Mouse (Mus musculus): ENCODE results near the gene Myom1. TPM values are rescaled to one million over a fixed set of nuclear protein-coding genes. Genes with fewer than 3 reads are reported as not detected.

The Myom1 gene
- polyA plus RNA-seq, 1 experiment = 2.1 TPM

DNA sequence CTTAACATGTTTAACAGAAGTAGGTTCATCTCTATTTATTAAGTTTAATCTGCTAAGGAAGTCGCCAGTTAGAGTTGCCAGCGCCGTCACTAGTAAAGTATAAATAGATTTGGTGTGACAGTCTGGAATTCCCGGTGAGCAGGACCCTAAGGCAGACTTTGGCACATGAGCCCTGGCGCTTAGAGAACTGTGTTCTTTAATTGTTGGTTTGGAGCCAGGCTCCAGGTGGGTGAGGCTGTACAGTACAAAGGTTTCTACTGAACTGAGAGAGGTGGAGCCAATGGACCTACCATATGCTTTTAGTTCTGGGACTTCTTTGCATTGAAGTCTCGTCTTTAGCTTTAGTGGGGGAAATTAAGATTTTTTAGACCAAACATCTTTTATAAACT lies 94.8 kb downstream of the Myom1 start:
- H3K4me3 ChIP-seq (ENCODE audit: control insufficient read depth, low read depth, low read length) = no peak overlapping the region
- H3K27ac ChIP-seq (ENCODE audit: control insufficient read depth, insufficient read depth, low read depth, low read length) = no peak overlapping the region
- TF ChIP-seq CTCF (IDR thresholded peaks at IDR 0.05; ENCODE audit: control insufficient read depth, insufficient read depth, insufficient replicate concordance, low read depth, low read length) = no peak
- no peak for TF ChIP-seq POLR2A (IDR thresholded peaks at IDR 0.05; ENCODE audit: control insufficient read depth, low read depth, low read length)
- no peaks in the 10 kb centered on the region for H3K36me3 ChIP-seq (ENCODE audit: control insufficient read depth, insufficient read depth, low read length)
- no peaks in the 10 kb centered on the region for H3K4me1 ChIP-seq (ENCODE audit: control insufficient read depth, insufficient read depth, low read length)
- no peaks in the 10 kb centered on the region for H3K27me3 ChIP-seq (ENCODE audit: control insufficient read depth, insufficient read depth, low read length)

DNA sequence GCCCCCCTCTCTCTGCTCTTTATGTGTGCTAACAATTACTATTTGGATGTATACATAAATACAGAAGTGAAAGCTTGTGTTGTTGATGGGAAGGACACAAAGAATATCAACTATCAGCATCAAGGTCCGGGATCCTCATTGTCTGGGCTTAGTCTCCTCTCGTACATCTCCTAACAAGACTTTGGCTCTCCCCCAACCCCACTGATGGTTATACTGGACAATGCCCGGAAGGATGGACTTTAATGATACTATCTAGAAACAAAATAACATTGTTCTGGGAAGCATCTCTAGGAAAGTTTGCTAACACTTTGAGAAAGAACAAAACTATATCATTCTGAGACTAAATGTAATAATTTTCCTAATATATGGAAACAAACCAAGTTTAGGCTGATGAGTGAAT lies 96.2 kb downstream of the Myom1 start:
- H3K36me3 ChIP-seq (ENCODE audit: control insufficient read depth, insufficient read depth, low read length) = no peaks in the 10 kb centered on the region
- TF ChIP-seq POLR2A (IDR thresholded peaks at IDR 0.05; ENCODE audit: control insufficient read depth, low read depth, low read length) (no peak), CTCF (IDR thresholded peaks at IDR 0.05; ENCODE audit: control insufficient read depth, insufficient read depth, insufficient replicate concordance, low read depth, low read length) (no peak)
- H3K27me3 ChIP-seq (ENCODE audit: control insufficient read depth, insufficient read depth, low read length) = no peaks in the 10 kb centered on the region
- no peak overlapping the region for H3K27ac ChIP-seq (ENCODE audit: control insufficient read depth, insufficient read depth, low read depth, low read length)
- H3K4me1 ChIP-seq (ENCODE audit: control insufficient read depth, insufficient read depth, low read length) = no peaks in the 10 kb centered on the region
- H3K4me3 ChIP-seq (ENCODE audit: control insufficient read depth, low read depth, low read length) = no peak overlapping the region

DNA sequence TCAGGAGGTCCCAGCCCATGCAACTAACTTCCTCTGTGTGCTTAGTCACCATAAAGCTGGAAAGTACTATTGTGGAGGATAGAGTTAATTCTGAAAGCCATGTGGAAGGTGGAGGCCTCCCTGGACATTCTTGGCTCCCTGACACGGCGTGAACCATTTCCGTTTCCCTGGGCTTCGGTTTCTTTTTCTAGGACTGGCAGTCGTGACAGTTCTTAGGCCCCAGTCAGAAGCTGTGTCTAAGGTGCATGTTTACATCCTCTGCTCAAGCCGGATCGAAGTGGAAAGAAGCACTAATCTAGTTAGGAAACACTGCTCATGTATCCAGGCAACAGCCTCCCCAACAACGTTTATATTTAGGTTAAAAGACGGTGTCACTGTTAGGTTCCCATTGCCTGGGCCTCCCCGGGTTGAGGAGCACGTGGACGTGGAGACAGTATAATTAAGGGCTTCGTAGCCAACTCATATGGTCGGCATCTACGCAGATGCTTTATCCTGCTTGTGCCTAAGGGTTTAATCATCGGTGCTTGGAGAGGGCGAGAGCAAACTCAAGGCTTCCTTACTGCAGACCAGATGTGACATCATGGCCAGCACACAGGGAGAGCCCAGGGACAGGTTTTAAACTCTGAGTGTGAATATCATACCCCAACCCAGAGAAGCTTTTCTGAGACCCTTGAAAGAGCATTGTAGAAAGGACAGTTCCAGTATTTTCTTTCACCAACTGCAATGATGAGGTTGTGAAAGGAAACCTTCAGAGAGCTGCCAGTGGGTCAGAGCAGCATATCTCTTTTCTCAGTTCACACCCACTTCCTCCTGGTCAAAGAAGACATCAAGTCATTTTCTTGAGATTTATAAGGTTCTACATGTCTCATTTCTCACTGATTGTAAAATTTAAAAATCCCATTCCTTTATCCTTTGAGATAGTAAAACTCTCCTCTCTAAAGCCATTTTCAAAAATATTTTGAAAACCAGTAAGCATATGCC lies 100.4 kb downstream of the Myom1 start:
- H3K4me1 ChIP-seq (ENCODE audit: control insufficient read depth, insufficient read depth, low read length) = no peaks in the 10 kb centered on the region
- no peaks in the 10 kb centered on the region for H3K27me3 ChIP-seq (ENCODE audit: control insufficient read depth, insufficient read depth, low read length)
- TF ChIP-seq POLR2A (IDR thresholded peaks at IDR 0.05; ENCODE audit: control insufficient read depth, low read depth, low read length) = no peak
- TF ChIP-seq CTCF (IDR thresholded peaks at IDR 0.05; ENCODE audit: control insufficient read depth, insufficient read depth, insufficient replicate concordance, low read depth, low read length) = no peak
- H3K27ac ChIP-seq (ENCODE audit: control insufficient read depth, insufficient read depth, low read depth, low read length) = no peak overlapping the region
- no peaks in the 10 kb centered on the region for H3K36me3 ChIP-seq (ENCODE audit: control insufficient read depth, insufficient read depth, low read length)
- H3K4me3 ChIP-seq (ENCODE audit: control insufficient read depth, low read depth, low read length) = no peak overlapping the region

- Histone ChIP-seq H3K27ac (ENCODE audit: control insufficient read depth, insufficient read depth, low read depth, low read length) (no peak overlapping the region), H3K36me3 (ENCODE audit: control insufficient read depth, insufficient read depth, low read length) (no peaks in the 10 kb centered on the region), H3K27me3 (ENCODE audit: control insufficient read depth, insufficient read depth, low read length) (no peaks in the 10 kb centered on the region), H3K4me3 (ENCODE audit: control insufficient read depth, low read depth, low read length) (no peak overlapping the region), H3K4me1 (ENCODE audit: control insufficient read depth, insufficient read depth, low read length) (no peaks in the 10 kb centered on the region)
- TF ChIP-seq POLR2A (IDR thresholded peaks at IDR 0.05; ENCODE audit: control insufficient read depth, low read depth, low read length) = no peak
- TF ChIP-seq CTCF (IDR thresholded peaks at IDR 0.05; ENCODE audit: control insufficient read depth, insufficient read depth, insufficient replicate concordance, low read depth, low read length) = no peak
These were observed 102.9 kb downstream of the Myom1 start for GRCm38 (mm10) chr17:71105297-71105696.

DNA sequence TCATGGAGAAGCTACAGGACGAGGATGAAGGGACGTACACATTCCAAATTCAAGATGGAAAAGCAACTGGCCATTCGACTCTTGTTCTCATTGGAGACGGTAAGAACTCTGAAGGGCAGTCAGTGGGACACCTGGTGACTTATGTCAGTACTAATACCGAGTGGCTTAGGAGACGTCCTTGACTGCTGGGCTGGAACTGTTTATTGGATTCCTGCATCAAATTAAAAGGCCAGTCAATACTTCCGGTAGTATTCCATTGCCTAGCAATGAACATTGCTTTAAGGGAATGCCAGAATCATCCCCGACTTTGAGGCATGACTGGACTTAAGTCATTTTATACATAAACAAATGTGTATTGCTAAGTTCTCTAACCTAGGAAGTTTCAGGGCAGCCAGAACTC lies 103.8 kb downstream of the Myom1 start:
- Histone ChIP-seq H3K4me3 (ENCODE audit: control insufficient read depth, low read depth, low read length) (no peak overlapping the region), H3K27me3 (ENCODE audit: control insufficient read depth, insufficient read depth, low read length) (no peaks in the 10 kb centered on the region), H3K4me1 (ENCODE audit: control insufficient read depth, insufficient read depth, low read length) (no peaks in the 10 kb centered on the region), H3K27ac (ENCODE audit: control insufficient read depth, insufficient read depth, low read depth, low read length) (no peak overlapping the region), H3K36me3 (ENCODE audit: control insufficient read depth, insufficient read depth, low read length) (no peaks in the 10 kb centered on the region)
- TF ChIP-seq POLR2A (IDR thresholded peaks at IDR 0.05; ENCODE audit: control insufficient read depth, low read depth, low read length) (no peak), CTCF (IDR thresholded peaks at IDR 0.05; ENCODE audit: control insufficient read depth, insufficient read depth, insufficient replicate concordance, low read depth, low read length) (no peak)

DNA sequence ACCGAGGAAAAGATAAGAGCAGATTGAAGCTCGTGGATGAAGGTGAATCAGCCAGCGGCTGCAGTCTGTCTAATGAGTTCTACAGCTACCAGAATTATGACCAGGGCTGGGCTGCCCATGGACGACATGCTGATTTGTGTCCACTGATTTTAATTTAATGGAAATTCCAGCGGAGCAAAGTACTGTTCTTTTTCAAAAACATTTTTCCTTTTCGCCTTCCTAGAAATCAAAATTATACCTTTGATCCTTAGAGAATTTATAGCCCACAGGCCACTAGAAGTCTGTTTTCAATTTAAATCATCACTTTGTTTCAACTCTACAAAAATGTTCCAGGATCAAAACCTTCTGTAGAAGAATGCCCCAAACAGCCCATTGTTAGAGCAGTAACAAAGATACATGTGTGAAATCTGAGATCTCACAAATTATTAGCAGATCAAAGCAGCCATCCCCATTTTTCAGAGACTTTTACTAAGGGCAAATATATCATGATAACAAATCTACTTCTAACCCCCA lies 108.4 kb downstream of the Myom1 start:
- Histone ChIP-seq H3K4me1 (ENCODE audit: control insufficient read depth, insufficient read depth, low read length) (no peaks in the 10 kb centered on the region), H3K27me3 (ENCODE audit: control insufficient read depth, insufficient read depth, low read length) (no peaks in the 10 kb centered on the region), H3K4me3 (ENCODE audit: control insufficient read depth, low read depth, low read length) (no peak overlapping the region), H3K36me3 (ENCODE audit: control insufficient read depth, insufficient read depth, low read length) (no peaks in the 10 kb centered on the region), H3K27ac (ENCODE audit: control insufficient read depth, insufficient read depth, low read depth, low read length) (no peak overlapping the region)
- TF ChIP-seq POLR2A (IDR thresholded peaks at IDR 0.05; ENCODE audit: control insufficient read depth, low read depth, low read length) = no peak
- TF ChIP-seq CTCF (IDR thresholded peaks at IDR 0.05; ENCODE audit: control insufficient read depth, insufficient read depth, insufficient replicate concordance, low read depth, low read length) = no peak

GRCm38 (mm10) chr17:71112689-71113088 lies 110.3 kb downstream of the Myom1 start:
- TF ChIP-seq CTCF (IDR thresholded peaks at IDR 0.05; ENCODE audit: control insufficient read depth, insufficient read depth, insufficient replicate concordance, low read depth, low read length) = no peak
- TF ChIP-seq POLR2A (IDR thresholded peaks at IDR 0.05; ENCODE audit: control insufficient read depth, low read depth, low read length) = no peak
- no peaks in the 10 kb centered on the region for H3K36me3 ChIP-seq (ENCODE audit: control insufficient read depth, insufficient read depth, low read length)
- H3K27me3 ChIP-seq (ENCODE audit: control insufficient read depth, insufficient read depth, low read length) = no peaks in the 10 kb centered on the region
- no peak overlapping the region for H3K4me3 ChIP-seq (ENCODE audit: control insufficient read depth, low read depth, low read length)
- no peak overlapping the region for H3K27ac ChIP-seq (ENCODE audit: control insufficient read depth, insufficient read depth, low read depth, low read length)
- no peaks in the 10 kb centered on the region for H3K4me1 ChIP-seq (ENCODE audit: control insufficient read depth, insufficient read depth, low read length)
